Mouse (Mus musculus): Measurements from ENCODE around the gene Nrip1.

The Nrip1 gene

DNA sequence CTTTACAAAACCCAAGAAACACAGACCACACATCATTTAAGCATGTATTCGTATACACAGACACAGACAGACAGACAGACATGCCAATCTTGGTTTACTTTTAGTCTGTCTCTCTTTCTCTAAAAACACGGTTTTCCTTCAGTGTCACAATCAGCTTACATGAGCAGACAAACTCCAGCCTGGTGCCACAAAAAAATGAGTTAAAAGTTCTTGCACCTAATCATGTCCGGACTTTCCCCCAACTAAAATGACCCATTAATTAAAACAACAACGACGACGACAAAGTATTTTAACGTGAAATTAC, 2.1 kb downstream of the Nrip1 start:
- DNase-seq, result no peak

DNA sequence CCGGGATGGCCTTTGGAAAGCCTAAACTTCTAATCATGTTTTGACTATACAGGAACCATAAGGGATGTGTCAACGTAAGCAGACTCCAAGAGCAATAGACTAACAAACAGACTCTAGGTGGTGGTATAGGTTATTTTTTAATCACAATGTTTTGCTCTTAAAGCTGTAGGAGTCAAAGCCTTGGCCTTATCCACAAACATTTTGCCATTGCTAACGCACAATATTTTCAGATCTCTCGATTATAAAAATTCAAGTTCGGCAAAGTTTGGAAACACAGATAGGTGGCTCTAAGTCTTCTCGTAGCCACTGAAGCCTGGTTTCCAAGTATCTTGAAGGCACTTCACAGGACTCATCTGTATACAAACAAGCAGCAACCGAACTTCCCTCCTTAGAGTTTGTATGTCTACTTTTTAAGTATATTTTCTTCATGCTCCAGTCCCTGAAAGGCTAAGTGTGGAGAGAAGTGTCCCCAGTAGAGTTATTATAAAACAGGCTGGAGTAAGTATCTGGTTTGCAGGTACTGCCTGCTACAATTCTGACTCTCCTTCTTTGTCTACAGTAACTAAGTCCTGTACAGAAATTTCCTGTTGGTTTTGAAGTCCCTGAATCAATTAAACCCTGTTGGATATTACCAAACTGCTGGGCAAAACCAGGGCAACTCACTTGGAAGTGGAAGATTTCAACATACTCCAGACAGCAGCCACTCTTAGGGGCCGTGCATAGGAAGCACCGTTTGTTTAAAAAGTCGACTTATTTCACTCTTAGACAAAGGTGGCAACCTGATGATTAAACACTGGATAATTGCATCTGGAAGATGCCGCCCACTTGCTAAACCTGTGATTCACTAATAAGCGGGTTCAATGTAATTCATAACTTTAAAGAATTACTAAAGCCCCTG, 2.7 kb downstream of the Nrip1 start:
- DNase-seq, result no peak

DNA sequence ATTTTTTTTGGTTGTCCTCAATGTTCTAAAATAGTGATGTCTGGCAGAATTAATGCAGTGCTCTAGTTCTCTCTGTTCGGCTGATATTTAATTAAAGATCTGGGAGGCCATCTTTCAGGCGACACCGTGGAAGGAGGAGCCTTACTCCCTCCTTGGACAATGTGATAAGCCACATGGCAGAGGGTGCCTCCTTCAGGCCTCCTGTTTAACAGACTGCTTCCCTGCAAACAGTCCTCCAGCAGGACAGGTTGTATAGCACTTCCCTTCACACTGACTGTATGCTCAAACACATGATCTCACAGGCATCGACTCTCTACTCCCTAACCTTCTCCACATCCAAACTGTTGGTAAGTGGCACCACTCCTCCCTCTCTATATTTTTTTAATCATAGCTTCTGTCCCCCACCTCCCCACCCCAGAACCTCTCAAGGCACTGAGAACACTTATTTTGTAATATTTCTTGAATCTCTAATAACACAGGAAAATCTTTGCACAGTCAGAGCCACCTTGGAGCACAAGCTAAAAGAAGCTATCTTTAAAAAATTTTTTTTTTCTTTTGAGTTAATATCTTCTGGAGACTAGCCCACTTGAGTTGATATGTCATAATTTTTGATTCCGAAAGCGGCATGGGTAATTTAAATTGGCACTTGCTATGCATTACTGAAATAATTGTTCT, 3.4 kb downstream of the Nrip1 start:
- peak; percentile 62 to 63 for DNase-seq

DNA sequence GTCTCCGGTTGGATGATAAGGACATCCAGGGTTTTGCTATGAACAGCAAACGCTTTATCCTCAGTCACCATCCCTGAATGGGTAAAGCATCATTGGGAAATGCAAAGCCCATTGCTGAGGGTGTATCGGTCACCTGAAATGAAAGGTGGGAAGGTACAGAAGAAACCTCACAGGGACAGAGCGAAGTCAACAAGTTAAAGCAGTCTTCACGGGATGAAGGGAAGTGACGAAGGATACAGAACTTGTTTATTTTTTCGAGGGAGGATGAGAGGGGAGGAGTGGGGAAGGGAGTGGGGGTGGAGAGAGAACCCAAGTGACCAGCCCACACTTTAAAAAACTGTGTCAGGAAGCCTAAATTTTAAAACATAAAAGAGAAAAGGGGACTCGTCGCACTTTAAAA, 4.4 kb downstream of the Nrip1 start:
- DNase-seq, result no peak

DNA sequence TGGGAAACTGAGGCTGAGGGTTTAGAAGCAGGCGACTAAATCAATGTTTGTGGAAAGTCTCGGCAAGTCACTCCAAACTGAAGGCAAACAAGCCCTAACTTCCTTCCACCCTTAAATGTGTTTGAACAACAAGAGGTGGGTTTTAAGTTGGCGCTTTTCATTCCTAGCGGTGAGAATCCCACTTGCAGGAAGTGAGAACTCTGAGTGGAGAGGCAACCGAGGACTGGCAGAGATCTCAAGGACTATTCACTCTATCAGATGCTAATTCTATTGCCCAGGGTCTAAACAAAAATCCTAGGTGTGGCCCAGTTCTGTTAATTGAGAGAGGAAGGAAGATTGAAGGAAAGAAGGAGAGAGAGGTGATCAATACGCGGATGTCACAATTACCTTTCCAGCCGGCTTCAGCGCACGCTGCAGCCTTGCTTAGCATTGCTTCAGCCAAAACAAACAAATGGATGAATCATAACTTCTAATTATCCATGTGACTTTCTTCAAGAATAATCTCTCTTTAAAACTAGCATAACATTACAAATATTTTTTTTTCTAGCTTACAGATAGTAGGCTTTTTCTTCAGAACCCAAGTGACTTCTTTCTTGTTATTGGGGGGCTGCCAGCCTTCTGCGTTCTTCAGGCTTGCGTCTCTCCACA, 6.2 kb downstream of the Nrip1 start:
- DNase-seq, result no peak

DNA sequence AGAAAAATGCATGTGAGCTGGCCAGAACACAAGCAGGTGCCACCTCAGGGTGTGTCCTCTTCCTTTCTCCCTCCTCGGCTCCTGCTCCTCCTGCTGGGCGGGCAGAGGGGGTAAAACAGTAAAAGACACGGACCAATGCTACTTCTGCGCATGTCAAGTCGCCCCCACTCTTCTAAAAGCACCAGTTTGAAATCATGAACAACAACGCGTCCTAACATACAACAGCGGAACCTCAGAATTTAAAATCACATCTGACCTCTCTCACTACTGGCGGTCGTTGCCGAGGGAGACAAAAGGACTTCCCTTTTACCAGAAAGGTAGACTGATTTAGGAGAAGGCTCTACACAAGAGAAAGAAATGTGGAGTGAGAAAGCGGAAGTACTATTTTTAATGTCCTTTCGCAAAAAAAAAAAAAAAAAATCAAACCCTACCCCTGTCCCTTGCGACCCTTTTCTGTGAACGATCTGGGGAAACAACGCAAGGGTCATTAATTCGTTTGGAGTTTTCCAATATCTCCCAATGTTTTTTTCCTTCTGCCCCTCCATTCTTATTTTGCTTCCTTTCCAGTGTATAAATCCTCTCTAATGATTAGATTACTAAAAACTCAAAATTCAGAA, 7.7 kb downstream of the Nrip1 start:
- no peak for DNase-seq

DNA sequence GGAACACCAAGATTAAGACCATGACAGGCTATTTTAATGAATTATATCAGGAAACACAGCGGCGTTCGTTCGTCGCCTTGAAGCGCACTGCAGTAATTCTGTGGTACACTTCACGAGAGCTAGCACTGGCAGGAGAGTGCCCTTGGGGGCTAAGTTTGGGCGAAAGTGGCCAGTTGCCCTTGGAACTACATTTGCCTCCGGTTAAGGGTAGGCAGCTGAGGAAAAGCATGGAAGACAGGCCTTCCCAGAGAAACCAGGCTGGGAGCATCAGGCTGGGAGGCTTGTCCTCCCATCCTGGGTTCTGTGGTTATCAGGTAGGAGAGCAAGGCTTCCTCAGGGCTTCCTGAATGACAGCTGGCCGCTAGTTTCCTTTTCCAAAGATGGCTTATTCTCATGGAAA, 8.4 kb downstream of the Nrip1 start:
- DNase-seq, result no peak

DNA sequence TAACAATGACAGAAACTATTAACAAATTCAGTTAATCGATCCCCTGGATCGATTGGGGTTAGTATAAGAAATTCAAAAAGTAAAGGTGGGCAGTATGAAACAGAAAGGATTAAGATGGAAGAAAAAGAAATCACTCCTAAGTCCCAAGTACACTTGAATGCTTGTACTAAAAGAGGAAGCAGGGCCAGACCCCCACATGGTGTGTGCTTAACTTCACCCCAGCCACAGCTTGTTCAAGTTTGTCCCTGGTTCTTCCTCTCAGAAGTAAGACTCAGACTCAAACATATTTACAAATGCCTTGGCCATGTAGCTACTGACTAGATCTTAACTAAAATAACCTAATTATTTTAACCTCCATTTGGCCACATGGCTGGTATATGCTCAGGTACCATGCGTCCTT, 10.0 kb downstream of the Nrip1 start:
- DNase-seq, result no peak

DNA sequence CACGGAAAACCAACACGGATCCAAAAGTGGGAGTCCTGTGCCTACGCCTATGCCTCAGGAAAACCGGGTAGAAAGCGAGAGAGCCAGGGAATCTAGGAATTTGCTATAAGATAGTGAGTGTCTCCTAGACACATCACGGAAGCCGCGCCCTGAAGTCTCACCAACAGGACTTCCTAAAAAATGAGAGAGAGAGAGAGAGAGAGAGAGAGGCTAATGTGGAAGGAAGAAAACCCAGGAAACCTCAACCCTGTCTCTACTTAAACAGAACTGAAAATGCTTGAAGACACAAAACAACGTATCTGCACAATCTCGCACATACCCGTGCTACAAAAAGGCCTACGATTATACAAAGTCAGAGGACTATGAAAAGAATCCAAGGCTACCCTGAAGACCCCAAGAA, 10.6 kb downstream of the Nrip1 start:
- DNase-seq, result no peak

DNA sequence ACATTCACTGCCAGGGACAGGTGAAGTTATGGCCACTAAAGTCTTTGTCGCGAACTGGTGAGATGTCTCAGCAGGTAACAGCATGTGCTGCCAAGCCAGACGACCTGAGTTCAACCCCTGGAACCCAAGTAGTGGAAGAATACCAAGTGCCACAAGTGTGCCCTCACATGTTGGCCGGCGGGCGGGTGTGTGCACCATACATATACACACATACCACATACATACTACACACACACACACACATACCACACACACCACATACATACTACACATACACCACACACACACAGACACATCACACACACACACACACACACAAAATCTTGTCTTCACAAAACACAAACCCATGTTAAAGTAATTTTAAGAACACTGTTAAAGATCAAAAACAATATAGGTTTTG, 13.2 kb downstream of the Nrip1 start:
- DNase-seq, result no peak

DNA sequence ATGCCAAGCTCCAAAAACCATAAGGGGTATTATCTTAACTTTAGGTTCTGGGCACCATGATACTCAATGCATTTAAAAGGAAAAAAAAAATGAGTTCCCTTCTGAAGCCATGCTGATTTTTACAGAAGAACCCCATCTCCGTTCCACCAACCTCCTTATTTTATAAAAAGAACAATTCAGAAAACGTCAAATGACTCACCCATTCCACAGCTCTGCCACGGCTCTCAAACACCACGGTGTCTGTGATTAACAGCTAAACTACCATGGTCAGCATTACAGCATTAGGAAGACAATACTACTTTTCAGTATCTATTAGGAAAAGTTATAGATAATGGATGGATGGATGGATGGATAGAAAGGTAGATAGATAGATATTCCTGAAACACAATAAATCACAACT, 14.9 kb downstream of the Nrip1 start:
- DNase-seq, result no peak

DNA sequence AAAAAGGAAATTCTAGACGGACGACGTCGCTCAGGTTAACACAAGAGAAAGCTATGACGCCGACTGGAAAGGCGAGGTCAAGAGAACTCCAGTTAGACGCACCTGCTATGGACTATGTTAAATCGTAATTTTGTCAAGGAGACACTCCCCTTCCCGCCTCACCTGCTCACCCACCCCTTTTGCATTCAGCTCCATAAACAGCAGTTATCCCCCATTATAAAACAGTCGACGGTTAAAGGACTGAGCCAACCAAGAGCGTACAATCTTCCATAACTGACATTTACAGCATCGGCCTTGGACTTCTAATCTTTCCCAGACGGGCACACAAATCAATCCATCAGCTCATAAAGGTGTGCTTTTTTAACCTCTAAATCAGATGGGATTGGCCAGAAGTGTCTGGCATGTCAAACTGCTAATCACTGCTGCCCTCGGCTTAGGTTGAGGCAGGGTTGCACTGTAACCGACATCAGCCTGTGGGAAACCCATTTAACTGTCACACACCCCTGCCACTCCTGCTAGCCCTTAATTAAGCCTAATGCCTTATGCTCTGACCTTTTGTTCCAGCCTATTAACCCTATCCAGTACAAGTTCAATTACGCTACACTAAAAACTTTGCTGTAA, 15.4 kb downstream of the Nrip1 start:
- no peak for DNase-seq

DNA sequence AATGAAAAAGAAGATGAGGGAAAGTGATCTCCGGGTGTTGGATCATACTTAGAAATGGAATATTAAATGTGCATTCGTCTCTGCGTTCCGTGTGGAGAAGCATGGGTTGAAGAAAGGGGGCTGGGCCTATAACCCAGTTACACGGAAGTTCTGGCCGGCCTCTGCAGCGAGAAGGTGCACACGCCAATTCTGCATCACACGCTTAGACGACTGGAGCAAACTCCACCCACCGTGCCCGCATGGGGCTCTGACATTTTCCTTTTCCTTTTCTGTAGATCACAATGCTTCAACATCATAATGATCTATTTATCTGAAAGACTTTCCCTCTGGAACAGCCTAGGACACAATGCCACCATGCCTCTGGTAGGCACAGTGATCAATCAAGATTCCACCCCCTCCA, 16.5 kb downstream of the Nrip1 start:
- DNase-seq, result no peak

DNA sequence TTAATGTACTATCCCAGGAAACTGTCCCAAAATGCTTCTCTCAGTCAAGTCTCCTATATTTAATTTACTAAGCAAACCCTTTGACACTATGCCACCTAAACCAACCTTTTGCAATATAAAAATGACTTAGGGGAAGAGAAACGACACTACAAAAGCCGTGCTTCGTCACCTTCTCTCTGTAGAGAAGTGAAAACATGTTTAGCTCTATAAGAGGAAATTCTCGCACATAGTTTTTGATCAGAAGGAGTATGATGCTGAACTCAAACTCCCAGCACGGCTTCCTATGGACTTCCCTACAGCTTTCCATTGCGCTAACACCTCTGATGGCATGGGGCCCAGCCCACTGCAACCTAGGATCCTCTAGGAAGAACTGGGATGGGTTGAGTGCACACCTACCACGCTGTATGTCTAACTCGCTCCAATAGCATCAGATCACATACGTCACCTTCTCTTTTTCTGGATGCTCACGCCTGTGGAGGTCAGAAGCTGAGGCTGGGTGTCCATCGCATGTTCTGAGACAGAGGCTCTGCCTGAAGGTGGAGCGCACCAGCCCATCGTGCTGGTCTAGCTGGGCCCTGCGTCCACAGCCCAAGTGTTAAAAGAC, 17.6 kb downstream of the Nrip1 start:
- DNase-seq, result no peak

DNA sequence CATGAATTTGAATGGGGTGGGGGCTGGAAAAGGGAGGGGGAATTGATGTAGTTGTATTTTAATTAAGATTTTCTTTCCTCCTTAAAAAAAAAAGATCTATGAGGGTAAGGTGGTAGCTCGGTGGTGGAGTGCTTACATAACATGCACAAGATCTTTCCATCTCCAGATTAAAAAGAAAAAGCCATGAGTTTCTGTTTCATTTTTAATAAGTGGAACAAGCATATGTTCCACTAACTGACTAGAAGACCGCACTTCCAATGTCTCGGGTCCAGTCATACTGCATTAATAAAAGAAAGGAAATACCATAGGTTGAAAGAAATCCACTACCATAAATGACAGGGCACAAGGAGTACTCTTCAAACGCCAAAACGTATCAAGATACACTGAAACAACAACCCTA, 18.4 kb downstream of the Nrip1 start:
- no peak for DNase-seq

DNA sequence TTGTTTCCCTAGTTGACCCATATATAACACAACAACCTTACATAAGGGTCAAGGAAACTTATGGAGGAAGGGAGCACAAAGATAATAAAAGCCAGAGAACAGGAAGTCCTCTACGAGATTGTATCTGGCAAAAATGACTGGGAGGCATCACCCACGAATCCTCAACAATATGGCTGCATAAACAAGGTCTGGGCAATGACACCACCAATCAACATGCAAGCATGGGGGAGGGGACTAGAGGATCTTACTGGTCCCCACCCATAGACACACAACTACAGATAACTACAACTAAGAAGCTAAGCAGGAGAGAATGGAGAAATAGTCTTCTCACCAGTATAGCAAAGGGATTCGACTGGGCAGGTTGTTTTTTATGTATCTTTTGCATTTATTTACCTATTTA, 18.8 kb downstream of the Nrip1 start:
- DNase-seq, result no peak

DNA sequence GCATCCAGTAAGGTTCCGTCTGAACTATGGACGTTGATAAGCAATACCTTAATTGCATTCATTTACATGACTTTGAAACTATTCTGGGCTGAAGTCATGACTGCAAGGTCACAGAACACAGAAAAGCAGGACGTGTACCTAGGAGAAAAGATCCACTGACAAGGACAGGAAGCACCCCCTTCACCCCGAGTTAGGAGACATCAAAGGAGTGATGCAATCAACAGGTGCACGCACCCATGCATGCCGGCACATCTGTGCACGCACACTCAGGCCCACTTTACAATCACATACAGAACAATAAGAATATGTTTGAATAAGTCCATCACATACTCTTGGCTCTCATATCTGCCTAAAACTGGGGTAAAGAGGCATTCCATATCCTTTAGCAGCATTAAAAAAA, 19.3 kb downstream of the Nrip1 start:
- DNase-seq, result no peak

DNA sequence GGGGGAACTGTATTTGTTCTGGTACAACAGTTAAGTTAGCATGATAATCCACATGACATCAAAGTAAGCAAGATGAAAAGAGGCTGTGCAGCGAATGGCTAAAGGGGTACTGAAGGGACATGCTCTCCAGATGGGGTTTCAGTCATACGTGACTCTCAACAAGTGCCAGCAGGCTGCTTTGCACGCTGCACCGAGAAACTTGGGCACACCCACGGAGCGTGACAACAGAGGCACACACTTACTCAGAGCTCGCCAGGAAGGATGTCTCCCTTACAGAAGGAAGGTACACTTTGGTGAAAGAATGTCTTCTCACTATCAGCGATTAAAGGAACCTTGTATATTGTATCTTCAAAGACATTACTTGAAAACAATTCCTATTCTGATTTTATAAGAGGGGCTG, 22.7 kb downstream of the Nrip1 start:
- no peak for DNase-seq

DNA sequence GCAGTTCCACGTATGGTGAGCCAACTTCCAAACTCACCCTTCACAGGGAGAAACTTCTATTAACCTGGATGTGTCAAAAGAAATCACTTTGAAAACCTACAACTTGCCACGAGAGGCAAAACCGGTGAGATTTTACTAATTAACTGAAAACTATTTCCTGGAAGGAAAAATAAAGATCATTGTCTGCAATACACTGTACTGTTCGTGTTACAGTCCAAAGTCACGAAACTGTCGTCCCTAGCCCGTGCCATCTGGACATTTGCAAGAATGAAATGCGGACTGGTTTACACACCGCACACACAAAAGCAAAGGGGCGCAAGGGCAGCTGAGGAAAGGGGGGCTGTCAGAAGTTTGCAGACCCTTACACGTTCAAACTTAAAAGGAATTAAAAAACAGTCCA, 24.6 kb downstream of the Nrip1 start:
- no peak for DNase-seq

DNA sequence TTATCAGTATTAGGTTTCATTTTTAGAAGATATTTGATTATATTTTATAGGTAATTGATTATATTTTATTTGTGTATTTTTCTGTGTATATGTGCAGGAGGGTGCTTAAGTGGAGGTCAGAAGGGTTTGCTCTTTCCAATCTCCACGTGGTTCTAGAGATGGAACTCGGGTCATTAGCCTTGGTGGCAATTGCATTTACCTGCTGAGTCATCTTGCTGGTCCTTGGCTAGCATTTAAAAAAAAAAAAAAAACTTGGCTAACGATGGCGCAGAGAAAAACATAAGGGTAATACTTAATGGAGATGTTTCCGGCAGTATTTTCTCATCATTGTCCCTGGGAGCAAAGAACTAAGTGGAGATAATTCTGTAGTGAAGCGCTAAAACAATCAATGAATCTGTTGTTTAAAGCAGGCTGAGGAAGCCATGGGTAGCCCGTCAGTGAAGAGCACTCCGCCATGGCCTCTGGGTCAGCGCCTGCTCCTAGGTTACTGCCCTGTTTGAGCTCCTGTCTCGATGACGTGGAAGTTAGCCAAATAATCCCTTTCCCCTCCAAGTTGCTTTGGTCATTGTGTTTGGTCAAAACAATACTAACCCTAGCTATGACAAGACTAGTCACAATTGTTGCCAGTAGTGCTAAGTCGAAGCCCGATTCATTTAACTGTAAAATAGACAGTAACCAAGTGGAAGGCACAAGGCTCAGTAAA, 25.8 kb downstream of the Nrip1 start:
- DNase-seq, result no peak

DNA sequence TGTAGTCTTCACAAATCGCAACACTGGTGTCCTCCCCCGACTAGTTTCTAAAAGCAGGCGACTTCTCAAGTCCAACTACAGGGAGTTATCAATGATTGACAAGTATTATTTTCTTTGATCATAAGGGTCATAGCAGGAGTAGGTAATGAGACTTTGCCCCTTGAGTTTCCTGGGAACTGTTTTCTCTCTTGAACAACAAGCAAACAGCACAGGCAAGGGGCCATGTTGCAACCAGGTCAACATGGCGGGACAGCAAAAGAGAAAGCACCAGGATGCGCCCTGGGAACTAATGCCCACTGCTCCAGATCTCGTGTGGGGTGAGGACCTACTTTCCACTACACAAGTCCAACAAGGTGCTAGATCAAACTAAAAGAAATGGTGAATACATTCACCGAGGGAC, 27.3 kb downstream of the Nrip1 start:
- DNase-seq, result no peak

DNA sequence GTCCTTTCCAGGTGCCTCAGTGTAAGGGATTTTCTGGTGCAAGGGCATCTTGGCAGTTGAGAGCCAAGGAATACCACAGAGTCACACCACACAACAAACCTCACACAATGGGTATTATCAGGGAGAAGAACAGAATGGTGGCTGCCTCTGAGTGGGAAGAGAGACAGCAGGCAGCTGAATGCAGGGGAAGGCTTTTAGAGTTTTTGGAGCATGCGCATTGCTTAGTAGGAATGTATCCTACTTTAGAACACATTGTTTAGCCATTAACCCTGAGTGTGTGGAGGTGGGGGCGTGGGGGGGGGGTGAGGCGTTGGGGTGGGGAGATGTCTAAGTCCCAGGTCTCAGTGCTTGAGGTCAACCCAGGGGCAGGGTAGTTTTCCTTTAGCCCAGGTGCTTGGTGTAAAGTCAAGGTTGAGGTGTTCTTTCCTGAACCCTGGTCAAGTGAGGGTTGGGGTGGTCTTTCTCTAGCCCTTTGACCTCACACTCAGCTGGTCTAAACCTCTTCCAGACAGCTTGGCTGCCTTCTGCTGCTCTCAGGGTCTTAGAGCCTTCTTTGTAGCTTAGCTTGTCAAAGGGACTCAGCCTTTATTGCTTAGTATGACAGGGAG, 28.8 kb downstream of the Nrip1 start:
- no peak for DNase-seq

Data from cerebellum, postnatal 36 days (tissue).